Mouse (Mus musculus) brown adipose tissue, adult 24 weeks (tissue): ENCODE measurements around the gene F8. TPM values are rescaled to one million over a fixed set of nuclear protein-coding genes. Genes with fewer than 3 reads are reported as not detected.
A peak's percentile ranks its signal among the peaks of the same experiment; 100 is the strongest.
"Not testable (repeated sequence)": the region's sequence is repeated elsewhere in the genome, so short reads cannot be mapped to it uniquely, and the experiment has no call there.

ENCODE experiments used
- H3K27ac ChIP-seq: fragments of 200-500 bp; replicated peaks from 2 replicates; pipeline ENCODE4 v1.5.1; 2012; ENCODE audit warnings: low read depth, mild to moderate bottlenecking, low read length
- H3K4me1 ChIP-seq: fragments of 200-500 bp; 2 replicates; pipeline ENCODE4 v1.6.1; 2012; ENCODE audit warnings: low read length, mixed read lengths; ENCODE audit not compliant: control insufficient read depth, insufficient read depth, insufficient read length
- H3K4me3 ChIP-seq: fragments of 200-500 bp; 2 replicates; pipeline ENCODE4 v1.5.1; 2012; ENCODE audit warnings: low read depth, mild to moderate bottlenecking, low read length, moderate library complexity; ENCODE audit not compliant: insufficient read depth
- polyA plus RNA-seq: library from polyadenylated mRNA; stranded (reverse); fragments of >200 nt; gene quantifications from 2 replicates; pipeline ENCODE4 v1.2.4, GENCODE M21; 2012; ENCODE audit not compliant: missing spikeins, insufficient read depth, insufficient read length

F8 gene
- polyA plus RNA-seq: 1.5 and 3.1 TPM in 2 replicates

DNA sequence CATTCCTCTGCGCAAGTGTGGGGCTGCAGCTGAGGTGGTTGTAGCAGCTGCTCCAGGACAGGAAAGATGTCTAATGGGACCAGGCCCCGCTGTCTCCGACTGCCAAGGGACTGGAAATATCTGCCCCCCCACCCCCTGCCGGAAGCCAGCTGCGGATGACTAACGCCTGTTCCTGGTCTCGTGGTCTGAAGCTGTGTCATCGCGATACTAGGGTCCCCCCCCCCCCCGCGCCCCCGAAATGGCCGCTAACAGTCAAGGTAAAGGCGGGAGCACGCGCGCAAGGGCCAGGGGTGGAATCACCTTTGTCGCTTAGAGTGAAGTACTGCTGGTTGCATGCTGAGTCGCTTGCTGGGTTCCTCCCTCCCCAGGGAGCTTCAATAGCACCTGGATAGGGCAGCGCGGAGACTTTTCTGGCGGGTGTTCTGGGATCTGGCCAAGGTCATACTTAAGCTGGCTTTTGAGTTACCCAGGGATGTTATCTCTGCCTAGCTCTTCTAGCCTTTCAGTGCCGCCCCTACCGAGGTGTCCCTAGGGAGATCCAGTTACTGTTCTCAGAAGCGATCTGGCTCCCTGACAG lies at the start of gene F8, which contains the start of gene Fundc2:
Gene F8, minus strand, starts transcription at position 421 of the 577 bp plus-strand sequence.
Gene Fundc2, plus strand, starts transcription at position 205 of the 577 bp plus-strand sequence.
- Histone ChIP-seq H3K27ac (peak within 1 kb of the TSS; percentile 92), H3K4me1 (no peaks in the 10 kb centered on the region), H3K4me3 (peak within 1 kb of the TSS; percentile 83)

GRCm38 (mm10) chrX:75415936-75416785 lies 33.7 kb upstream of the F8 start, which contains the start of the genes Cmc4, Mtcp1 and Brcc3:
Gene Cmc4, minus strand, starts transcription at chrX:75416584.
Gene Mtcp1, minus strand, starts transcription at chrX:75416588.
Gene Brcc3, plus strand, starts transcription at chrX:75416628.
- H3K4me1 ChIP-seq: no peaks in the 10 kb centered on the region
- peak within 1 kb of the TSS; percentile 90 for H3K4me3 ChIP-seq
- H3K27ac ChIP-seq: peak within 1 kb of the TSS; percentile 69

DNA sequence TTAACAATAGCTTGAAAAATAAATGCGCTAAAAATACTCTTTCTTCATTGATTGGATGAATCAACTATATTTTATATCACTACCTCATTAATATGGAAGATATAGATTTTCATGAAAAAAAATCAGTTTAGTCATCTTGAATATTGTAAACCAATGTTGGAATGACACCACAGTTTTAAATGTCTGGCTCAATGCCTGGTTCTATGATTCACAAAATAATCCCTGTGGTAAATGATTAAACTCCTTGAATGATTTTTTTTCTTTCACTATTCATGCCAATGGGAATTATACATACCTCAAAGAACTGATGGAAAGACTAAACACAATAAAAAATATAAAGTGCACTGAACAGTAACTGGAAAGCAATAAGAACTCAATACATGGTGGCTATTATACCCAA lies 27.3 kb upstream of the F8 start:
- no peak overlapping the region for H3K27ac ChIP-seq
- no peaks in the 10 kb centered on the region for H3K4me1 ChIP-seq
- H3K4me3 ChIP-seq: no peak overlapping the region

GRCm38 (mm10) chrX:75403350-75403749 lies 20.9 kb upstream of the F8 start:
- Histone ChIP-seq H3K27ac (no peak overlapping the region), H3K4me1 (no peaks in the 10 kb centered on the region), H3K4me3 (no peak overlapping the region)

DNA sequence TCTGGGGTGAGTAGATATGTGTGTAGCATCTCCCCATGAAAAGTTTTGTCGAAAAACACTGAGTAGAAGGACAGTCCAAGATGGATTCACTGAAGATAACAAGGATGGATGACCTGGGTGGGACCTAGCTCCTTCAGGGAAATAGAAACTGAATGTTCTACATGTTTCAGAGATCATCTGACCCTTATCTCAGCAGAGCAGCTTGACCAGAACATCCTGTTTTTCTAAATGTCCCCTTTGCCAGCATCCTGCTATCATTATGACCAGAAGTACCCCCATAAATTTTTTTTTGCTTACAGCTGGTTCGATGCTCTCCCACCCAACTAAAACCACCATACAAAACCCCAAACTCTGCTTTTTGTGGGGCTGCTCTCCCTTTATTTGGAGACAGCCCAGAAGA lies 20.3 kb upstream of the F8 start:
- H3K4me1 ChIP-seq: no peaks in the 10 kb centered on the region
- no peak overlapping the region for H3K4me3 ChIP-seq
- no peak overlapping the region; the same call in none of the 2 replicates for H3K27ac ChIP-seq

- no peaks in the 10 kb centered on the region for H3K4me1 ChIP-seq
- no peak overlapping the region for H3K4me3 ChIP-seq
- no peak overlapping the region for H3K27ac ChIP-seq
Observed at GRCm38 (mm10) chrX:75399471-75399870, 17.1 kb upstream of the F8 start.

- Histone ChIP-seq H3K27ac (0 out of 2 replicates have a peak overlapping the region, but pooled peaks have one; percentile 31), H3K4me3 (peak overlapping the region; percentile 83; the same call in 1 of the 2 replicates), H3K4me1 (no peaks in the 10 kb centered on the region)
Observed at GRCm38 (mm10) chrX:75381699-75382098, 716 bp downstream of the F8 start.

DNA sequence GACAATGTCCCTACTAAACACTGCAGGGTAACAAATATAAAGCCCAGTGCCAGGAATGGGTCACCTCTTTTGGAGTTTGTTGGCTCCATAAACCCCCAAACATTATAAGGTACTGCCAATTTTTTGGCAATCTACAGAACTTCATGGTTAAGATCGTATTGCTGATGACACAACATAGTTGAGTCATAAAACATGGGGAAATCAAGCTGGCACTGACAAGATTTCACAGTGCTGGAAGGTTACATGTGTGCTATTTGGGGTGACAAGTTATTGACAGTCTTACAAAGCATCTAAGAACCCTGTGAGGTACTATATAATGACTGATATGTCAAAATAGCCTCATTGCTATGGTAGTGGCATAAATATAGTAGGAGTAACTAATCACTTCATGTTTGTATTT lies 1.2 kb downstream of the F8 start:
- no peak overlapping the region for H3K4me3 ChIP-seq
- H3K27ac ChIP-seq: no peak overlapping the region
- no peaks in the 10 kb centered on the region for H3K4me1 ChIP-seq

- H3K4me1 ChIP-seq: no peaks in the 10 kb centered on the region
- no peak overlapping the region for H3K4me3 ChIP-seq
- H3K27ac ChIP-seq: no peak overlapping the region
Observed at GRCm38 (mm10) chrX:75376815-75377214, 5.6 kb downstream of the F8 start.

- H3K27ac ChIP-seq: peak overlapping the region; percentile 24; the same call in 1 of the 2 replicates
Observed at GRCm38 (mm10) chrX:75372666-75373425, 9.6 kb downstream of the F8 start.

DNA sequence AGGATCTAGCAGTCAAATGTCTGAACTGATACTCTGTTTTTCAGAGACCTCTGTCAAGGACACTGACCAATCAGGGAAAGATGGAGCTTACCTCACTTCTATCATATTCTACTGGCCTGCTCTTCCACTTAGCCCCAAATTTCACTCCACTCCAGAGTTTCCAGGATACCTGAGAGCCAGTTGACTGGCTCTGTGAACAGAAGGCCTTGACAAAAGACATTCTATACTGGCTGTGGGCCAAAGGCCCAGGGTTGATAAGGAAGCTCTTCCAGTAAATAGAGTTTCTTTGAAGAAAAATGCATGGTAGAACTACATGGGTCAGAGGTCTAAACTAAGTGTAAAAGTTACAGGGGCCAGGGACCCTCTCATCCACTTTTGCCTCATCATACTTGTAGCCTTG lies 12.2 kb downstream of the F8 start:
- Histone ChIP-seq H3K27ac (no peak overlapping the region), H3K4me1 (no peaks in the 10 kb centered on the region), H3K4me3 (no peak overlapping the region)

More at GRCm38 (mm10) chrX:75372666-75373425, 9.6 kb downstream of the F8 start:
- Histone ChIP-seq H3K4me1 (no peaks in the 10 kb centered on the region), H3K4me3 (no peak overlapping the region)

DNA sequence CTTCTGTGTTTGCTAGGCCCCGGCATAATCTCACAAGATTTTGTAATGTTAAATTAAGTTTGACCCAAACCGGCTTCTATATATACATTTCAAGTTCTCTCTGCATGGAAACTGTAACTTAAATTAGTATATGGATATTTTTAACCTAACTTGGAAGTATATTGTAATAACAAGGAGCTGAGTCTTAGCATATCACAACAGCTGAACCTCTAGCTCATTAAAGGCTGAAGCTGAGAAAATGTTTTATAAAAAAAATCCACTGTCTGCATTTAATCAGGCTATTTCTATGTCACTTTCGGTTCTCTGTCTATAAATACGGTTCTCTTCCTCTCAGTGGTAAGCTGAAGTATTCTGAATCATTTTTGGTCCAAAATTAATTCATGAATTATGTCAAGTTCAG lies 58.9 kb downstream of the F8 start:
- H3K4me1 ChIP-seq: no peaks in the 10 kb centered on the region
- H3K27ac ChIP-seq: no peak overlapping the region
- H3K4me3 ChIP-seq: no peak overlapping the region

DNA sequence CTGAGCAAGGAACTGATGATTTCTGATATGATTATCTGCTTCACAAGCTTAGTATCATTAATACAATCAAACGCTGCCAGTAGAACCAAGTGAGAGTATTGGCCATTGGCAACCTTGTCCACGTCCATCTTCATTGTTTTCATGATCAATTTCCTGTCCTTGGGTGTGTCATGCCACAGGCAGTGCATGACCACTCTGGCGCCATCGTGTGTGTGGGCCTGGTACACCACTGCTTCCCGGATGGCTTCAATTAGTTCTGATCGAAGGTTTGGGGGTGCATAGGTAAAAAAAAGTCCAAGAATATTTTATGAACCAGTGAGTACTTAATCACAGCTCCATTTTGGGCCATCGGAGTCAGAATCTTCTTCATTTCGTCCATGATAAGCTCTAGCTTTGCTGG lies 110.7 kb downstream of the F8 start:
- Histone ChIP-seq H3K4me3 (no peak overlapping the region), H3K4me1 (no peaks in the 10 kb centered on the region), H3K27ac (no peak overlapping the region)

- H3K27ac ChIP-seq, H3K4me1 ChIP-seq, H3K4me3 ChIP-seq: not testable (repeated sequence)
Observed at GRCm38 (mm10) chrX:75233603-75234376, 148.6 kb downstream of the F8 start.
